Mouse (Mus musculus): ENCODE measurements at regions not wholly inside any gene's neighbourhood (a gene's known extent, or its start where the extent isn't known, plus 50 kb on each side); places are given as distances from the start of the nearest gene placed in this dataset.

DNA sequence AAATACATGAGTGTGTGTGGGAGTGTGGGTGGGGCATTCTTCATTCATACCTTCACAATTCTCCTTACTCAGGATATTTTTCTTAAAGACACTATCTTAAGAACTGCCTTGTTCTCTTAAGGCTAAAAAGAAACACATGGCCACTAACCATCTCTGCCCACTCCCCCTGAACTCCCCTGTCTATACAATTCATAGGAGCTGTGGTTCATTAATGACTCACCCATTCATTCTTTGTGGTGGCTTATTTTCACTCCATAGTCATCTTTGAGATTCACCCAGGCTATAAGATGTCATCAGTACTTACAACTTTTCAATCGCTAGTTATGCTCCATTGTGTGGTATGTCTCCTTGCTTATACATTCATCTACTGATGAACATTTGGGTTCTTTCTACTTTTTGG is 97.7 kb upstream of the Spred1 start:
- DNase-seq (ENCODE audit: low spot score in 2 of 2), result no peak

DNA sequence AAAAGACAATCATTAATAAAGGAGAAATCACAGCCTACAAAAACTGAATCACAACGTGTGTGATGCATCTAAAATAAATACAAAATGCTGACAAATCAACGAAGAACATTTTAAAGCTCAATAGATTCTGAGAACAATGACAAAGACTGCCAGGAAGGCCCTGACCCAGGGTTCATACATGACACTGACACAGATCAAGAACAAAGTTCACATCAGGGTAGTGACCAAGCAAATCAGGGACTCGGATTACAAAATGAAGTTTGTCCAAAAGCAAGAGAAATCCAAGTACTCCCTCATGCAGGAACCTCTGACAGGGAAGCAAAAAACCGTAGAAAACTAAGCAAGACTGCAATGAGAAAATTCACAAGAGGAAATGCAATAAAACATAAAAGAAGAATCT is 94.1 kb upstream of the Spred1 start:
- no peak for DNase-seq (ENCODE audit: low spot score in 2 of 2)

DNA sequence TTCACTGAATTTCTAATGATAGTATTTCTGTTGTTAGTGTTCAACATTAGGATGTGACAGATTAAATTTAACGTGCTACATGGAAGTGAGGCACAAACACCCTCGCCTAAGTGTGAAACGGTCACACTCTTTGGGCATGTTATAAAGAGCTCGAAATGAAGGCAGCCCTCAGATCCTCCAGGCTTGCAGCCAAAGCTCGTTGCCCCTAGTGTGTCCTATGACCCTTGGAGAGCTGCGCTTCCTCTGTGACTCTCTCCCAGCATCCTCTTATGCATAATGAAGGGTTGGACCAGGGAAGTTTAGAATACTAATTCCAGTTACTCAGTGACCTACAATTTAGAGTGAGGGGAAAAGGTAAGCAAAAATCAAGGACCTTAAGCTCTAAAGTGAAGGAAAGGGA is 92.4 kb upstream of the Spred1 start:
- no peak for DNase-seq (ENCODE audit: low spot score in 2 of 2)

DNA sequence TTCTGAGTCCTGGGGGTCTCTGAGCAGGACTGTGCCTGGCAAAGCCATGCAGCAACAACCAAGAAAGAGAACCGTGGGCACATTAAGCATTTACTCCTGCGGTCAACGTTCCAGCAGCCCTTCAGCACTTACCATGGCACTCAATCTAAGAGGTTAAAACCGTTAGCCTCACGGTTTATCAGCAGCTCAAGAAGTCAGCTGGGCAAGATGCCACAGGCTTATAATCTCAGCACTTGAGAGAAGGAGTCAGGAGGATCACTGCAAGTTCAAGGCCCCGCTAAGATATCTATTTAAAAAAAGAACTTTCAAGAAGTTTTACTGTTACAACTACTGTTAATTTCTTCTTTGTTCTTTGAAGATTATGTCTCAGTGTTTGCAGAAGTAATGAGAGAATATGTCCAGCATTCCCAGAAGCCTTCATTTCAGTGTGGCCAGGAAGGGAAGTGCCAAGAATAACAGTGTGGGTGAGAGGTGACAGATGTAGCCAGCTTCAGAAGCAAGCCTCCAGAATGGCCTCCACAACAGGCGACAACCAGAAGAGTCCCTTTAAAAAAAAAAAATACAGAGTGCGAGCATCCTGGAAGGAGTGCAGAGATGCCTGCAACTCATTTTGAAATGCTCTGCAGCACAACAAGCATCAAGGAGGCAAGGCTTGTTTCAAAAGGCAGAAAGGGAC is 84.8 kb upstream of the Spred1 start:
- DNase-seq (ENCODE audit: low spot score in 2 of 2), result no peak

DNA sequence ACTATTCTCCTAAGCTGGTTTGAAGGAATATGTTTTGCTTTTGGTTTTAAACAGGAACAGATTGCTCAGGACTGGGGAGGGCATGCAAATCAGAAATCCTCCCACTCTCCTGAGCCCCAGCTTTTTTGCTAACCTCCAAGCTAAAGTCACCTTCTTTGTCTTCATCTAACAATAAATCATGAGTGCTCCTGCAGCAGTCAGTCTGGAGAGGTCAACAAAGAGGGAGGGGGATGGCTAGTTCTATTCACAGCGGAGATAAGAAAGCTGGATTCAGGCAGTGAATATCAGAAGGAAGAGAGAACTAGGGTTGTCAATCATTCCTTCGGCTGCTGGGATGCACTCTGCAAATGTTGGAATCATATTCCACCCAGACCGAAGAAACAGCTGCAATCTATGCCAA is 81.0 kb upstream of the Spred1 start:
- no peak for DNase-seq (ENCODE audit: low spot score in 2 of 2)

DNA sequence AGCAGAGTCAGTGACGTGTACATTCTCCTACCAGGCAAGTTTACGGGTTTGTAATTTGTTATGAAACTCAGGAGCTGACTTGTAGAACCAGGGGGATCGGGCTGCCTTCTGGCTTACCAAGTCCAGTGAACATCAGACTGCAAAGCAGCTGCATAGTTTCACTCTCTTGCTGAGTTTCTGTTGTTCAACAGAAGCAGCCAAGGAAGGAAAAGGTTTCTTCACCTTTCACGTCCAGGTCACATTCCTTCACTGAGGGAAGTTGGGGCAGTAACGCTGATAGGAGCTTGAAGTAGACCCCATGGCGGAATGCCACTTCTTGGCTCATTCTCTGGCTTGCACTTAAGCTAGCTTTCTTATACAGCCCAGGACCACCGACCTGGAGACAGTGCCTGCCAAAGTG is 77.3 kb upstream of the Spred1 start:
- no peak for DNase-seq (ENCODE audit: low spot score in 2 of 2)

DNA sequence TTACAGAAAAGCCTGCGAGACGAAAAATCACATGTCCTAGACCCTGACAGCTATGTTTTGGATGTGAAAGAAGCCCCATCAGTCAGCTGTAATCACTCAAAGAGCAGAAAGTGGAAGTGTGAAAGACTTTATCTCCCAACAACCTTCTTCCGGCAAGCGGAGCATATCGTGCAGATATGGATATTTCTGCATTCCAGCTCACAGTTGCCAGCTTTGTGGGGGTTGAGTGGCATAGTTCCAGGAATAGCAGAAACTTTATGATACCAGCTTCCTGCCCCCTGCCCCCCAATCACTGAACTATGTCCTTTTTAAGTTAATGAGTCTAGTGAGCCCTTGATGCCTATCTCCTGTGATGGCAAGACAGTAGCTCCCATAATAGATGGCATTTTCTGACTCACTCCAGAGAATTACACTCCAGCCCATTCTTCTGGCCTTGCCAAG is 72.9 kb upstream of the Spred1 start:
- no peak for DNase-seq (ENCODE audit: low spot score in 2 of 2)

DNA sequence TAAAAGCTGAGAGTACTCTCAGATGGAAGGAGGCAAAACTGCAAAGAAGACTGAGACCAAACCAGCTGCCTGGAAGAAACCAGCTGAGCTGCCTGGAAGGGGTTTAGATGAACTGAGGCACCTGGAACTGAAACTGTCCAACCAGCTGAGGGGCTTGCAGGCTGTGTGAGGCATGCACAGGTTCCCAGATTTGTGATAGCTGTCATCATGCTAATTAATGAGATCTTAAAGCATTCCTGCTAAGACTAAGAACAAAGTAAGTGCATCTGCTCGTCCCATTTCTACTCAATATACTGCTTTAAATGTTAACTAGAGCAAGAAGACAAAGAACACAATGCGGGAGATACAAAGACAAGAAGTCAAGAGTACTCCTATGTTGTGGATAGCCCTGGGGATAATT is 71.1 kb upstream of the Spred1 start:
- DNase-seq (ENCODE audit: low spot score in 2 of 2), result no peak

DNA sequence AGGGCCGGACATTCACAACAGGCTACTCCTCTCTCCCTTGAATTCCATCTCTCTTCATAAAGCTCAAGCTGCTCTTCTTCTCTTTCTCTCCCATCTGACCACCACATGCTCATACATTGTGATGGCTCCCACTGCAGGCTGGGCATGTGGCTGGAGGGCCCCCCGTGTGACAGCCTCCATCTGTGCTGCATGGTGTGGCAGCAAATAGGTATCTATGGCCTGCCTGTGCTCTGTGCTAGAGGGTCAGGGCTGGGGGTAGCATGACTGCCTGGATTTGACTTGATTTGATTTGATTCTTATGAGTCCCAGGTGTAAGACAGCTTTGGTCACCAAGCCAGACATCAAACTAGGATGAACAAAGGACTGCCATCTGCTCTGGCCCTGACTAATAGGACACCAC is 57.0 kb upstream of the Spred1 start:
- no peak for DNase-seq (ENCODE audit: low spot score in 2 of 2)

DNA sequence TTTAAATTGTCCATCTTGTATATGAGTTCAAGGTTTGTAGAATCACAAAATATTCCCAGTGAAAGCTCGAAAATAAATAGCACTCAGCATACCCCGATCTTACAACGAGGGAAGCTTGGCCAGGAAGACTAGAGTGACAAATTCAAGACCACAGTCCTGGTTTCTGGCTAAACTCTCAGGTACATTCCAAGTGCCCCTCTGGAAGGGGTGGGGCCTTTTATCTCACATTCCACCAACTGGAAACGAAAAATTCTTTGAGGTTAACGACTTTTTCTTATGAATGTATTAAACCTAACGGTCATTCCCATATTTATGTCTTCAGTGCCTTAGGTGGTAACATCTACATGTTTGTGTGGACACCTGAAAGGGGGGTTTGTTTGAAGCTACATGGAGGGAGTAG is 50.8 kb upstream of the Spred1 start:
- no peak for DNase-seq (ENCODE audit: low spot score in 2 of 2)

DNA sequence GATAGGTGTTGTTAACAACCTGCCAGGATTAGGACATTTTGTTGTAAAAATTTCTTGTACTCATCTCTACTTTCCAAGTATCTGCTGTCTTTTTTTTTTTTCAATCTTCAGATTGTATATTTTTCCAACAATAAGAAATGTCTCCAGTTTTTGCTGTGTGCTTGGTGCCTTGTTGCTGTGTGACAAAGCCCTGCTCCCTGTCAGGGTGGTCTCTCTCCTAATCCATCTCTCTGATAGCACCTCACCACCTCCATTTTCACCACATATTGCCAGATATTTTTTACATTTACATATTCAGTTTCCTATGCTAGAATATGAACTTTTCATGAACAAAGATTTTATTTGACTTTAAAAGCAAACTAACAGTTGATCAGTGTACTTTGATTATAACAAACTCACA is 50.1 kb upstream of the Spred1 start:
- DNase-seq (ENCODE audit: low spot score in 2 of 2), result no peak
